Mouse (Mus musculus) embryonic fibroblast, embryonic 13.5 days (primary cell): ENCODE measurements around the gene Bub1. TPM values are rescaled to one million over a fixed set of nuclear protein-coding genes. Genes with fewer than 3 reads are reported as not detected.

Experiments used
- H3K27ac ChIP-seq: 2 replicates; pipeline ENCODE4 v1.5.1; 2012; ENCODE audit warnings: low read length, control low read depth, inconsistent platforms; ENCODE audit not compliant: insufficient read depth
- H3K4me1 ChIP-seq: 2 replicates; pipeline ENCODE4 v1.6.1; 2011; ENCODE audit warnings: low read length; ENCODE audit not compliant: control insufficient read depth, insufficient read depth
- H3K4me3 ChIP-seq: 2 replicates; pipeline ENCODE4 v1.5.1; 2011; ENCODE audit warnings: mild to moderate bottlenecking, control low read depth, low read length; ENCODE audit not compliant: insufficient read depth
- CTCF ChIP-seq: IDR thresholded peaks from 2 replicates; pipeline ENCODE4 v1.5.1; 2011; ENCODE audit warnings: mild to moderate bottlenecking, control low read depth, low read length, moderate library complexity, borderline replicate concordance; ENCODE audit not compliant: insufficient read depth
- POLR2A ChIP-seq: IDR thresholded peaks from 2 replicates; pipeline ENCODE4 v1.6.1; 2011; ENCODE audit warnings: low read depth, mild to moderate bottlenecking, control low read depth, low read length, moderate library complexity
- polyA plus RNA-seq: library from polyadenylated mRNA; stranded (reverse); fragments of >200 nt; gene quantifications from 2 replicates; pipeline ENCODE4 v1.2.4, GENCODE M21; 2011; ENCODE audit warnings: low read depth; ENCODE audit not compliant: missing spikeins, insufficient read length

Gene Bub1
- 33.6 and 62.4 TPM in 2 replicates for polyA plus RNA-seq

- Histone ChIP-seq H3K27ac (0 out of 2 replicates have a peak within 1 kb of the TSS, but pooled peaks have one; percentile 2), H3K4me1 (no peaks in the 10 kb centered on the region), H3K4me3 (peak within 1 kb of the TSS; percentile 95)
- no peak for TF ChIP-seq CTCF
- TF ChIP-seq POLR2A: peak; percentile 30; the same call in 1 of the 2 replicates
Observed at GRCm38 (mm10) chr2:127831401-127832102, at the start of gene Bub1. Gene Bub1, minus strand, starts transcription at chr2:127831865.

- TF ChIP-seq POLR2A (no peak), CTCF (no peak)
- H3K27ac ChIP-seq: no peak overlapping the region
- no peak overlapping the region for H3K4me3 ChIP-seq
- no peaks in the 10 kb centered on the region for H3K4me1 ChIP-seq
Observed at GRCm38 (mm10) chr2:127881063-127881462, 49.4 kb upstream of the Bub1 start.

GRCm38 (mm10) chr2:127864381-127864780 is 32.7 kb upstream of the Bub1 start:
- Histone ChIP-seq H3K4me1 (no peaks in the 10 kb centered on the region), H3K27ac (peak overlapping the region; percentile 41; the same call in 1 of the 2 replicates), H3K4me3 (no peak overlapping the region)
- no peak for TF ChIP-seq CTCF
- TF ChIP-seq POLR2A: no peak

GRCm38 (mm10) chr2:127854332-127854991 is 22.8 kb upstream of the Bub1 start:
- no peak overlapping the region for H3K27ac ChIP-seq
- TF ChIP-seq POLR2A: no peak
- TF ChIP-seq CTCF: no peak
- H3K4me3 ChIP-seq: no peak overlapping the region
- peaks cover 2% of the 10 kb centered on the region; the same call in 1 of the 2 replicates for H3K4me1 ChIP-seq

GRCm38 (mm10) chr2:127850371-127850770 is 18.7 kb upstream of the Bub1 start:
- H3K4me3 ChIP-seq: no peak overlapping the region
- no peak overlapping the region for H3K27ac ChIP-seq
- H3K4me1 ChIP-seq: peaks cover 2% of the 10 kb centered on the region
- no peak for TF ChIP-seq POLR2A
- no peak for TF ChIP-seq CTCF

GRCm38 (mm10) chr2:127846571-127846970 is 14.9 kb upstream of the Bub1 start:
- TF ChIP-seq POLR2A (no peak), CTCF (no peak)
- no peak overlapping the region for H3K27ac ChIP-seq
- H3K4me1 ChIP-seq: peaks cover 2% of the 10 kb centered on the region
- H3K4me3 ChIP-seq: no peak overlapping the region

- H3K27ac ChIP-seq: no peak overlapping the region
- H3K4me1 ChIP-seq: peaks cover 2% of the 10 kb centered on the region
- no peak overlapping the region for H3K4me3 ChIP-seq
- TF ChIP-seq CTCF (no peak), POLR2A (no peak)
Observed at GRCm38 (mm10) chr2:127846008-127846407, 14.3 kb upstream of the Bub1 start.

- H3K4me3 ChIP-seq: no peak overlapping the region
- H3K4me1 ChIP-seq: peaks cover under 1% of the 10 kb centered on the region; the same call in 1 of the 2 replicates
- no peak for TF ChIP-seq CTCF
- TF ChIP-seq POLR2A: no peak
- H3K27ac ChIP-seq: no peak overlapping the region
Observed at GRCm38 (mm10) chr2:127845346-127845982, 13.8 kb upstream of the Bub1 start.

GRCm38 (mm10) chr2:127842421-127842820 is 10.8 kb upstream of the Bub1 start:
- Histone ChIP-seq H3K4me1 (no peaks in the 10 kb centered on the region; the same call in 1 of the 2 replicates), H3K4me3 (no peak overlapping the region), H3K27ac (no peak overlapping the region)
- TF ChIP-seq CTCF (no peak), POLR2A (no peak)
